In genomic region chr2:28532938-28533771, GRCm38 (mm10) we compare ENCODE assay signal across 8 mouse cellular contexts. TPM values are rescaled to one million over a fixed set of nuclear protein-coding genes. Genes with fewer than 3 reads are reported as not detected.
DNase-seq lines count a peak whose midpoint lies in the region; ATAC-seq and TF ChIP-seq lines count a peak whose summit lies in the region.

No protein-coding gene starts in this region.

- TF ChIP-seq EP300 in CH12.LX (IDR thresholded peaks at IDR 0.05; ENCODE audit: low read length): no peak
- no peak for TF ChIP-seq EP300 in heart, postnatal 0 days (IDR thresholded peaks at IDR 0.05; ENCODE audit: low read depth)
- TF ChIP-seq EP300 in liver, postnatal 0 days (IDR thresholded peaks at IDR 0.05; ENCODE audit: low read depth): peak; percentile 16; the same call in 1 of the 2 replicates

- TF ChIP-seq RAD21 in CH12.LX (IDR thresholded peaks at IDR 0.05; ENCODE audit: low read depth, low read length): no peak

- ATAC-seq in forebrain, embryonic 12.5 days (ENCODE audit: low FRiP score): peak; percentile 91
- ATAC-seq in heart, postnatal 0 days (ENCODE audit: insufficient read depth, low read depth): peak; percentile 93
- peak; percentile 96 for ATAC-seq in liver, postnatal 0 days
- ATAC-seq in neural tube, embryonic 13.5 days (ENCODE audit: low read depth): peak; percentile 89

- peak; percentile 74 for DNase-seq in CH12.LX (ENCODE audit: extremely low read depth)
- DNase-seq in c-Kit-positive CD71-positive TER-119-negative erythroid progenitor cells, embryonic 14.5 days (ENCODE audit: low read depth): peak; percentile 47
- peak; percentile 91 for DNase-seq in heart, postnatal 0 days (ENCODE audit: low spot score)
- DNase-seq in kidney, postnatal 4 days: peak; percentile 91 to 94
- peak; percentile 89 for DNase-seq in liver, postnatal 0 days
- DNase-seq in thymus, adult 18-20 months: peak; percentile 48 to 63

- 4% methylated on average over 49 of the region's 49 CpGs for WGBS in forebrain, embryonic 12.5 days
- WGBS in heart, postnatal 0 days: 3% methylated on average over 49 of the region's 49 CpGs
- 3% methylated on average over 49 of the region's 49 CpGs for WGBS in liver, postnatal 0 days (ENCODE audit: insufficient replicate concordance)
- WGBS in neural tube, embryonic 13.5 days: 3% methylated on average over 49 of the region's 49 CpGs

- H3K27me3 ChIP-seq in CH12.LX (replicated peaks): peaks cover 4% of the 10 kb centered on the region
- no peaks in the 10 kb centered on the region for H3K27me3 ChIP-seq in forebrain, embryonic 12.5 days
- H3K27me3 ChIP-seq in heart, postnatal 0 days (ENCODE audit: control insufficient read depth, insufficient read depth, low read length): no peaks in the 10 kb centered on the region
- H3K27me3 ChIP-seq in liver, postnatal 0 days (ENCODE audit: insufficient read depth, low read length): 0 out of 2 replicates have a peak, but pooled peaks cover 4% of the 10 kb centered on the region
- H3K27me3 ChIP-seq in neural tube, embryonic 13.5 days: no peaks in the 10 kb centered on the region

- dilution Hi-C loops in CH12.LX (cut with MboI; ENCODE audit: extremely low pct_ligation_motif_present, extremely low pct_unique_long_range_greater_than_20kb, low sequenced_read_pairs): no loop called here

- peaks cover 37 to 88% of the 10 kb centered on the region in 2 experiments for H3K4me1 ChIP-seq in CH12.LX (ENCODE audit: control insufficient read depth in 1 of 2, insufficient read depth in 2 of 2)
- H3K4me1 ChIP-seq in forebrain, embryonic 12.5 days: peaks cover 96% of the 10 kb centered on the region
- peaks cover 39% of the 10 kb centered on the region for H3K4me1 ChIP-seq in heart, postnatal 0 days (ENCODE audit: control insufficient read depth, insufficient read depth)
- peaks cover 15% of the 10 kb centered on the region for H3K4me1 ChIP-seq in liver, postnatal 0 days (ENCODE audit: insufficient read depth)
- H3K4me1 ChIP-seq in neural tube, embryonic 13.5 days (replicated peaks): peaks cover 100% of the 10 kb centered on the region

- TF ChIP-seq POLR2A in CH12.LX (IDR thresholded peaks at IDR 0.05; ENCODE audit: low read depth, low read length): peak; percentile 50; the same call in 1 of the 2 replicates

- H3K36me3 ChIP-seq in CH12.LX (replicated peaks in 1 of 2; ENCODE audit: control insufficient read depth in 1 of 2, insufficient read depth in 1 of 2, low read length in 1 of 2): no peaks in the 10 kb centered on the region
- no peaks in the 10 kb centered on the region for H3K36me3 ChIP-seq in forebrain, embryonic 12.5 days (replicated peaks)
- no peaks in the 10 kb centered on the region for H3K36me3 ChIP-seq in heart, postnatal 0 days (replicated peaks; ENCODE audit: control insufficient read depth, insufficient read depth, low read length)
- no peaks in the 10 kb centered on the region for H3K36me3 ChIP-seq in liver, postnatal 0 days (replicated peaks; ENCODE audit: insufficient read depth, low read length)
- H3K36me3 ChIP-seq in neural tube, embryonic 13.5 days: no peaks in the 10 kb centered on the region

- in situ Hi-C loops in CH12.LX (cut with MboI; ENCODE audit: low pct_ligation_motif_present, low pct_unique_long_range_greater_than_20kb, low sequenced_read_pairs): no loop called here

- no peaks in the 10 kb centered on the region for H3K79me2 ChIP-seq in CH12.LX (replicated peaks; ENCODE audit: control insufficient read depth, extremely low read depth, insufficient read depth, poor library complexity, severe bottlenecking)

- peak overlapping the region; percentile 67 for H3K4me2 ChIP-seq in CH12.LX (ENCODE audit: insufficient read depth, low read depth, poor library complexity, severe bottlenecking)
- peak overlapping the region; percentile 84 for H3K4me2 ChIP-seq in forebrain, embryonic 12.5 days
- H3K4me2 ChIP-seq in heart, postnatal 0 days (ENCODE audit: low read depth, low read length): peak overlapping the region; percentile 87
- H3K4me2 ChIP-seq in liver, postnatal 0 days (ENCODE audit: low read depth, low read length): peak overlapping the region; percentile 88
- H3K4me2 ChIP-seq in neural tube, embryonic 13.5 days: peak overlapping the region; percentile 76

- peak overlapping the region; percentile 45 for H3K9ac ChIP-seq in CH12.LX (ENCODE audit: insufficient read depth, low read depth)
- H3K9ac ChIP-seq in forebrain, embryonic 12.5 days: peak overlapping the region; percentile 69
- H3K9ac ChIP-seq in heart, postnatal 0 days (replicated peaks; ENCODE audit: low read depth, low read length): peak overlapping the region; percentile 68
- peak overlapping the region; percentile 64 for H3K9ac ChIP-seq in liver, postnatal 0 days (replicated peaks)
- H3K9ac ChIP-seq in neural tube, embryonic 13.5 days: peak overlapping the region; percentile 85

- H3K27ac ChIP-seq in CH12.LX (ENCODE audit: insufficient read depth, low read depth): no peak overlapping the region
- peak overlapping the region; percentile 79 for H3K27ac ChIP-seq in forebrain, embryonic 12.5 days
- H3K27ac ChIP-seq in heart, postnatal 0 days (ENCODE audit: low read depth): peak overlapping the region; percentile 86
- peak overlapping the region; percentile 55 for H3K27ac ChIP-seq in liver, postnatal 0 days (ENCODE audit: low read depth)
- H3K27ac ChIP-seq in neural tube, embryonic 13.5 days (replicated peaks): peak overlapping the region; percentile 93

- TF ChIP-seq CTCF in CH12.LX (conservative IDR thresholded peaks at IDR 0.05 in 1 of 2, IDR thresholded peaks at IDR 0.05 in 1 of 2; ENCODE audit: low read depth in 2 of 2, low read length in 2 of 2): no peak
- peak; percentile 12; the same call in 1 of the 2 replicates for TF ChIP-seq CTCF in heart, postnatal 0 days (IDR thresholded peaks at IDR 0.05; ENCODE audit: low read depth)
- TF ChIP-seq CTCF in liver, postnatal 0 days (IDR thresholded peaks at IDR 0.05; ENCODE audit: low read depth): no peak

- H3K9me3 ChIP-seq in CH12.LX (replicated peaks; ENCODE audit: low read length): no peaks in the 10 kb centered on the region
- no peaks in the 10 kb centered on the region for H3K9me3 ChIP-seq in forebrain, embryonic 12.5 days
- H3K9me3 ChIP-seq in heart, postnatal 0 days (replicated peaks; ENCODE audit: control insufficient read depth, low read length): no peaks in the 10 kb centered on the region
- H3K9me3 ChIP-seq in liver, postnatal 0 days (ENCODE audit: low read length): no peaks in the 10 kb centered on the region
- H3K9me3 ChIP-seq in neural tube, embryonic 13.5 days: no peaks in the 10 kb centered on the region

- peak overlapping the region; percentile 32 to 70 (median 55) for H3K4me3 ChIP-seq in CH12.LX (replicated peaks in 1 of 3; ENCODE audit: low read depth in 2 of 3, low read length in 2 of 3, poor library complexity in 1 of 3)
- peak overlapping the region; percentile 58 for H3K4me3 ChIP-seq in forebrain, embryonic 12.5 days (replicated peaks)
- peak overlapping the region; percentile 64 for H3K4me3 ChIP-seq in heart, postnatal 0 days (ENCODE audit: low read depth, low read length)
- peak overlapping the region; percentile 56 for H3K4me3 ChIP-seq in liver, postnatal 0 days (ENCODE audit: low read depth, low read length)
- H3K4me3 ChIP-seq in neural tube, embryonic 13.5 days: peak overlapping the region; percentile 59

RNA-seq across cellular contexts. Expression of gene Ralgds, which starts 20.2 kb away (rescaled TPM):
- total RNA-seq in CH12.LX (2012; rRNA removed) (11.0 and 11.4 TPM in 2 replicates), CH12.LX (2014; rRNA removed) (4.1 and 4.8 TPM in 2 replicates)
- polyA plus RNA-seq in CH12.LX (2012; ENCODE audit: insufficient read length, low read depth): 6.6 and 7.4 TPM in 2 replicates
- 55.2 and 62.6 TPM in 2 replicates for polyA plus RNA-seq in forebrain, embryonic 12.5 days (2016; fragmentation: Nextera tagmentation; extraction: Ambion mirVana)
- total RNA-seq in heart, postnatal 0 days (2014; rRNA removed; ENCODE audit: low replicate concordance): 34.9 and 35.7 TPM in 2 replicates
- 12.2 and 13.1 TPM in 2 replicates for polyA plus RNA-seq in heart, postnatal 0 days (2015; fragmentation: Nextera tagmentation; extraction: Ambion mirVana)
- polyA plus RNA-seq in liver, postnatal 0 days (2015; fragmentation: Nextera tagmentation; extraction: Ambion mirVana): 1.8 TPM in 2 replicates
- 86.3 and 90.7 TPM in 2 replicates for polyA plus RNA-seq in neural tube, embryonic 13.5 days (2015; fragmentation: Nextera tagmentation; extraction: Ambion mirVana)

RNA-seq across cellular contexts. Expression of gene Gm10134, which starts 27.3 kb away (rescaled TPM):
- total RNA-seq in CH12.LX (2012; rRNA removed) (not detected in 2 replicates), CH12.LX (2014; rRNA removed) (not detected in 2 replicates)
- polyA plus RNA-seq in CH12.LX (2012; ENCODE audit: insufficient read length, low read depth): not detected in 2 replicates
- polyA plus RNA-seq in forebrain, embryonic 12.5 days (2016; fragmentation: Nextera tagmentation; extraction: Ambion mirVana): 0.61 and 0.64 TPM in 2 replicates
- total RNA-seq in heart, postnatal 0 days (2014; rRNA removed; ENCODE audit: low replicate concordance): not detected in 2 replicates
- 0.49 TPM in 1 of 2 replicates, not detected in the other for polyA plus RNA-seq in heart, postnatal 0 days (2015; fragmentation: Nextera tagmentation; extraction: Ambion mirVana)
- polyA plus RNA-seq in liver, postnatal 0 days (2015; fragmentation: Nextera tagmentation; extraction: Ambion mirVana): 1.5 and 1.9 TPM in 2 replicates
- 2.6 and 4.0 TPM in 2 replicates for polyA plus RNA-seq in neural tube, embryonic 13.5 days (2015; fragmentation: Nextera tagmentation; extraction: Ambion mirVana)

RNA-seq across cellular contexts. Expression of gene Cel, which starts 30.0 kb away (rescaled TPM):
- total RNA-seq in CH12.LX (2012; rRNA removed) (not detected in 2 replicates), CH12.LX (2014; rRNA removed) (not detected in 2 replicates)
- not detected in 2 replicates for polyA plus RNA-seq in CH12.LX (2012; ENCODE audit: insufficient read length, low read depth)
- not detected in 2 replicates for polyA plus RNA-seq in forebrain, embryonic 12.5 days (2016; fragmentation: Nextera tagmentation; extraction: Ambion mirVana)
- total RNA-seq in heart, postnatal 0 days (2014; rRNA removed; ENCODE audit: low replicate concordance): not detected in 2 replicates
- not detected in 2 replicates for polyA plus RNA-seq in heart, postnatal 0 days (2015; fragmentation: Nextera tagmentation; extraction: Ambion mirVana)
- 4.7 TPM in 1 of 2 replicates, not detected in the other for polyA plus RNA-seq in liver, postnatal 0 days (2015; fragmentation: Nextera tagmentation; extraction: Ambion mirVana)
- not detected in 2 replicates for polyA plus RNA-seq in neural tube, embryonic 13.5 days (2015; fragmentation: Nextera tagmentation; extraction: Ambion mirVana)

RNA-seq across cellular contexts. Expression of gene Gbgt1, which starts 36.5 kb away (rescaled TPM):
- not detected in 2 replicates for total RNA-seq in CH12.LX (2012; rRNA removed)
- not detected in 2 replicates for total RNA-seq in CH12.LX (2014; rRNA removed)
- not detected in 2 replicates for polyA plus RNA-seq in CH12.LX (2012; ENCODE audit: insufficient read length, low read depth)
- polyA plus RNA-seq in forebrain, embryonic 12.5 days (2016; fragmentation: Nextera tagmentation; extraction: Ambion mirVana): 0.32 TPM in 2 replicates
- total RNA-seq in heart, postnatal 0 days (2014; rRNA removed; ENCODE audit: low replicate concordance): 0.15 and 0.42 TPM in 2 replicates
- 0.11 TPM in 1 of 2 replicates, not detected in the other for polyA plus RNA-seq in heart, postnatal 0 days (2015; fragmentation: Nextera tagmentation; extraction: Ambion mirVana)
- 0.56 and 0.64 TPM in 2 replicates for polyA plus RNA-seq in liver, postnatal 0 days (2015; fragmentation: Nextera tagmentation; extraction: Ambion mirVana)
- polyA plus RNA-seq in neural tube, embryonic 13.5 days (2015; fragmentation: Nextera tagmentation; extraction: Ambion mirVana): 1.6 and 1.7 TPM in 2 replicates

RNA-seq across cellular contexts. Expression of gene Gtf3c5, which starts 50.4 kb away (rescaled TPM):
- total RNA-seq in CH12.LX (2012; rRNA removed) (12.5 and 15.1 TPM in 2 replicates), CH12.LX (2014; rRNA removed) (8.4 and 8.6 TPM in 2 replicates)
- polyA plus RNA-seq in CH12.LX (2012; ENCODE audit: insufficient read length, low read depth): 27.4 and 30.7 TPM in 2 replicates
- 46.9 and 50.9 TPM in 2 replicates for polyA plus RNA-seq in forebrain, embryonic 12.5 days (2016; fragmentation: Nextera tagmentation; extraction: Ambion mirVana)
- total RNA-seq in heart, postnatal 0 days (2014; rRNA removed; ENCODE audit: low replicate concordance): 14.0 and 14.3 TPM in 2 replicates
- polyA plus RNA-seq in heart, postnatal 0 days (2015; fragmentation: Nextera tagmentation; extraction: Ambion mirVana): 12.4 and 12.7 TPM in 2 replicates
- 4.5 and 5.8 TPM in 2 replicates for polyA plus RNA-seq in liver, postnatal 0 days (2015; fragmentation: Nextera tagmentation; extraction: Ambion mirVana)
- polyA plus RNA-seq in neural tube, embryonic 13.5 days (2015; fragmentation: Nextera tagmentation; extraction: Ambion mirVana): 42.1 and 43.5 TPM in 2 replicates
